Mouse (Mus musculus): Measurements from ENCODE around the gene Thap12.

The Thap12 gene

DNA sequence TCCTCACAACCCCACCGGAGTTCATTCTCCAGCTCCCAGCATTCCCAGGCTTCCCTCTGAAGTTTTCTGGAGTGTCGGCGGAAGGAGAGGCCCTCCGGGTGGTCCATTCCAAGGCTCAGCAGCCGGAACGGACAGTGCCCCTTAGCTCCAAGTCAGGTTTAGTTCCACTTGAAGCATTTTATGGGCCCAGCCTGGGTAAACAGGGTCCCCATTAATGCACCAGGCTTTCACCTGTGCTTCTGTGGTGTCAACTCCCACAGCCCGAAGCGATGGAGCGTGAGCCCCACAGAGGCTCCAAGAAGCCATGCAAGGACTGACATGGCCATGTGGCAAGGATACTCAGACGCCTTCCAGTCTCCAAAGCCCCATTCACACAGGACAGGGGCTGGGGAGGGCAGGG lies 61.0 kb downstream of the Thap12 start:
- no peak for DNase-seq

DNA sequence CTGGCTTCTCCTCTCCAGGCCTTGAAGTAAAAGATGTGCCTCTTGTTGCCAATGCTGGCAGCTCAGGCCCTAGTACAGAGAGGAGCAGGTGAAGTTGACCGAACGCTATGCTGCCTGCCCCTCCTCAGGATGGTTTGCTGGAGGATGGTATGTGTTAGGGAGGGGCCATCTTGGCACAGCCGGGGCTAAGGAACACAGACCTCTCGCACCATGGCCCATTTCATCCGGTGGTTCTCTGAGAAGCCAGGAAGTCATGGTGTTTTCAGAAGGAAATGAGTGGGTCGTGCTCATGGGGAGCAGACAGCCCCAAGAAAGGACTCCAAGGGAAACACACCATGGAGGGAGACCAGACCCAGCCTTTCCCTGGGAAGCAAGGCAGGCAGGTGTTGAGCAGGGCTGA lies 64.4 kb downstream of the Thap12 start:
- no peak for DNase-seq

Data from cerebellum, adult 9-10 months (tissue).